Mouse (Mus musculus): Measurements from ENCODE around the gene Tmem109. TPM values are rescaled to one million over a fixed set of nuclear protein-coding genes. Genes with fewer than 3 reads are reported as not detected.

The Tmem109 gene
- polyA plus RNA-seq, 1 experiment from 2014 or later: 36.6 TPM

- peak overlapping the region; percentile 64 for H3K9ac ChIP-seq
Observed at GRCm38 (mm10) chr19:10880085-10880974, 1.5 kb downstream of the Tmem109 start.

GRCm38 (mm10) chr19:10878201-10878837, 3.5 kb downstream of the Tmem109 start:
- WGBS: 92% methylated on average over 7 of the region's 7 CpGs
- peaks cover 20% of the 10 kb centered on the region for H3K36me3 ChIP-seq (replicated peaks)
- no peak for ATAC-seq (ENCODE audit: low FRiP score)
- no peak overlapping the region for H3K9ac ChIP-seq
- no peaks in the 10 kb centered on the region for H3K27me3 ChIP-seq
- H3K4me3 ChIP-seq (replicated peaks): no peak overlapping the region
- no peaks in the 10 kb centered on the region for H3K9me3 ChIP-seq
- no peak overlapping the region for H3K4me2 ChIP-seq
- peaks cover 24% of the 10 kb centered on the region for H3K4me1 ChIP-seq
- H3K27ac ChIP-seq: no peak overlapping the region

More at GRCm38 (mm10) chr19:10880085-10880974, 1.5 kb downstream of the Tmem109 start:
- H3K36me3 ChIP-seq (replicated peaks): peaks cover 8% of the 10 kb centered on the region
- peak overlapping the region; percentile 95 for H3K27ac ChIP-seq
- H3K4me3 ChIP-seq (replicated peaks): peak overlapping the region; percentile 54
- H3K9me3 ChIP-seq: 0 out of 2 replicates have a peak, but pooled peaks cover 3% of the 10 kb centered on the region
- H3K4me2 ChIP-seq: peak overlapping the region; percentile 77
- 40% methylated on average over 7 of the region's 7 CpGs for WGBS
- peaks cover 24% of the 10 kb centered on the region for H3K4me1 ChIP-seq
- no peaks in the 10 kb centered on the region for H3K27me3 ChIP-seq
- ATAC-seq (ENCODE audit: low FRiP score): no peak

- Histone ChIP-seq H3K9ac (no peak overlapping the region), H3K9me3 (no peaks in the 10 kb centered on the region), H3K36me3 (replicated peaks) (peaks cover 45% of the 10 kb centered on the region), H3K27me3 (no peaks in the 10 kb centered on the region), H3K4me3 (replicated peaks) (no peak overlapping the region), H3K4me2 (no peak overlapping the region), H3K27ac (no peak overlapping the region), H3K4me1 (peaks cover 26% of the 10 kb centered on the region)
- WGBS: 79% methylated on average over 14 of the region's 14 CpGs
- no peak for ATAC-seq (ENCODE audit: low FRiP score)
Observed at GRCm38 (mm10) chr19:10871328-10871961, 10.4 kb downstream of the Tmem109 start.

GRCm38 (mm10) chr19:10870676-10871075, 11.1 kb downstream of the Tmem109 start:
- no peak overlapping the region for H3K4me2 ChIP-seq
- WGBS: 88% methylated on average over 3 of the region's 3 CpGs
- no peak overlapping the region for H3K4me3 ChIP-seq (replicated peaks)
- H3K4me1 ChIP-seq: peaks cover 26% of the 10 kb centered on the region
- no peak for ATAC-seq (ENCODE audit: low FRiP score)
- H3K9ac ChIP-seq: no peak overlapping the region
- H3K27ac ChIP-seq: 0 out of 2 replicates have a peak overlapping the region, but pooled peaks have one; percentile 91
- no peaks in the 10 kb centered on the region for H3K9me3 ChIP-seq
- H3K27me3 ChIP-seq: no peaks in the 10 kb centered on the region
- H3K36me3 ChIP-seq (replicated peaks): peaks cover 52% of the 10 kb centered on the region

GRCm38 (mm10) chr19:10869886-10870527, 11.8 kb downstream of the Tmem109 start, which contains the start of gene Tmem132a:
Tmem132a (minus strand) TSS chr19:10869940.
- Histone ChIP-seq H3K4me1 (peaks cover 26% of the 10 kb centered on the region), H3K4me2 (peak within 1 kb of the TSS; percentile 89), H3K9me3 (no peaks in the 10 kb centered on the region), H3K36me3 (replicated peaks) (peaks cover 59% of the 10 kb centered on the region), H3K27me3 (no peaks in the 10 kb centered on the region), H3K27ac (peak within 1 kb of the TSS; percentile 91), H3K4me3 (replicated peaks) (peak within 1 kb of the TSS; percentile 87), H3K9ac (peak within 1 kb of the TSS; percentile 90)
- ATAC-seq (ENCODE audit: low FRiP score): peak; percentile 44
- 4% methylated on average over 8 of the region's 8 CpGs for WGBS

- Histone ChIP-seq H3K4me1 (peaks cover 26% of the 10 kb centered on the region), H3K9me3 (no peaks in the 10 kb centered on the region), H3K27me3 (no peaks in the 10 kb centered on the region), H3K27ac (peak overlapping the region; percentile 91), H3K4me3 (replicated peaks) (peak overlapping the region; percentile 87), H3K36me3 (replicated peaks) (peaks cover 64% of the 10 kb centered on the region), H3K9ac (peak overlapping the region; percentile 90), H3K4me2 (peak overlapping the region; percentile 89)
- WGBS: 1% methylated on average over 40 of the region's 43 CpGs
- ATAC-seq (ENCODE audit: low FRiP score): peak; percentile 97
Observed at GRCm38 (mm10) chr19:10869241-10869885, 12.4 kb downstream of the Tmem109 start.

- Histone ChIP-seq H3K27ac (peak overlapping the region; percentile 91), H3K27me3 (no peaks in the 10 kb centered on the region), H3K9me3 (no peaks in the 10 kb centered on the region), H3K4me1 (peaks cover 26% of the 10 kb centered on the region), H3K4me2 (peak overlapping the region; percentile 89), H3K4me3 (replicated peaks) (peak overlapping the region; percentile 87), H3K9ac (peak overlapping the region; percentile 90), H3K36me3 (replicated peaks) (peaks cover 64% of the 10 kb centered on the region)
- 0% methylated on average over 17 of the region's 17 CpGs for WGBS
- ATAC-seq (ENCODE audit: low FRiP score): peak; percentile 30
Observed at GRCm38 (mm10) chr19:10868623-10869141, 13.1 kb downstream of the Tmem109 start.

GRCm38 (mm10) chr19:10867946-10868622, 13.7 kb downstream of the Tmem109 start:
- Histone ChIP-seq H3K9me3 (no peaks in the 10 kb centered on the region), H3K4me1 (peaks cover 26% of the 10 kb centered on the region), H3K4me2 (peak overlapping the region; percentile 89), H3K4me3 (replicated peaks) (peak overlapping the region; percentile 87), H3K27ac (0 out of 2 replicates have a peak overlapping the region, but pooled peaks have one; percentile 91), H3K36me3 (replicated peaks) (peaks cover 64% of the 10 kb centered on the region), H3K9ac (peak overlapping the region; percentile 90), H3K27me3 (no peaks in the 10 kb centered on the region)
- 32% methylated on average over 5 of the region's 5 CpGs for WGBS
- 0 out of 2 replicates have a peak, but pooled peaks have one; percentile 9 for ATAC-seq (ENCODE audit: low FRiP score)

- H3K4me2 ChIP-seq: no peak overlapping the region
- peaks cover 64% of the 10 kb centered on the region for H3K36me3 ChIP-seq (replicated peaks)
- WGBS: 90% methylated on average over 13 of the region's 13 CpGs
- ATAC-seq (ENCODE audit: low FRiP score): no peak
- H3K4me3 ChIP-seq (replicated peaks): no peak overlapping the region
- H3K9ac ChIP-seq: no peak overlapping the region
- no peak overlapping the region for H3K27ac ChIP-seq
- H3K4me1 ChIP-seq: peaks cover 26% of the 10 kb centered on the region
- H3K27me3 ChIP-seq: no peaks in the 10 kb centered on the region
- H3K9me3 ChIP-seq: no peaks in the 10 kb centered on the region
Observed at GRCm38 (mm10) chr19:10866351-10866750, 15.4 kb downstream of the Tmem109 start.

GRCm38 (mm10) chr19:10860072-10860497, 21.7 kb downstream of the Tmem109 start:
- H3K9me3 ChIP-seq: no peaks in the 10 kb centered on the region
- H3K4me1 ChIP-seq: no peaks in the 10 kb centered on the region; the same call in 1 of the 2 replicates
- no peak overlapping the region for H3K27ac ChIP-seq
- WGBS: 60% methylated on average over 22 of the region's 22 CpGs
- H3K4me2 ChIP-seq: no peak overlapping the region
- 0 out of 2 replicates have a peak, but pooled peaks have one; percentile 24 for ATAC-seq (ENCODE audit: low FRiP score)
- H3K9ac ChIP-seq: no peak overlapping the region
- H3K36me3 ChIP-seq (replicated peaks): peaks cover 90% of the 10 kb centered on the region
- no peaks in the 10 kb centered on the region for H3K27me3 ChIP-seq
- no peak overlapping the region for H3K4me3 ChIP-seq (replicated peaks)

Data from forebrain, embryonic 12.5 days (tissue).